Mouse (Mus musculus): ENCODE measurements around the gene Tfcp2. TPM values are rescaled to one million over a fixed set of nuclear protein-coding genes. Genes with fewer than 3 reads are reported as not detected.

The Tfcp2 gene
- polyA plus RNA-seq, 1 experiment from 2014 or later: 3.5 TPM

GRCm38 (mm10) chr15:100449495-100449894, 102.3 kb downstream of the Tfcp2 start:
- no peaks in the 10 kb centered on the region for H3K9me3 ChIP-seq (replicated peaks; ENCODE audit: control insufficient read depth, low read length)
- no peak overlapping the region for H3K9ac ChIP-seq (ENCODE audit: low read depth, low read length)
- no peak overlapping the region for H3K4me2 ChIP-seq (ENCODE audit: low read depth, low read length)
- H3K27me3 ChIP-seq (ENCODE audit: control insufficient read depth, insufficient read depth, low read depth, low read length): no peaks in the 10 kb centered on the region
- no peaks in the 10 kb centered on the region for H3K36me3 ChIP-seq (ENCODE audit: control insufficient read depth, insufficient read depth)
- WGBS (ENCODE audit: insufficient replicate concordance): 75% methylated on average over 3 of the region's 3 CpGs
- no peak overlapping the region for H3K4me3 ChIP-seq (ENCODE audit: low read depth, low read length)
- ATAC-seq (ENCODE audit: low read depth): no peak
- no peaks in the 10 kb centered on the region for H3K4me1 ChIP-seq (ENCODE audit: control insufficient read depth, low read depth, low read length)
- no peak overlapping the region for H3K27ac ChIP-seq (ENCODE audit: low read length)

- no peak for ATAC-seq (ENCODE audit: low read depth)
- WGBS (ENCODE audit: insufficient replicate concordance): 64% methylated on average over 4 of the region's 4 CpGs
- H3K27ac ChIP-seq (ENCODE audit: low read length): no peak overlapping the region
Observed at GRCm38 (mm10) chr15:100448572-100448971, 103.2 kb downstream of the Tfcp2 start.

More at GRCm38 (mm10) chr15:100448572-100448971, 103.2 kb downstream of the Tfcp2 start:
- Histone ChIP-seq H3K4me2 (ENCODE audit: low read depth, low read length) (no peak overlapping the region), H3K4me1 (ENCODE audit: control insufficient read depth, low read depth, low read length) (peaks cover 6% of the 10 kb centered on the region), H3K27me3 (ENCODE audit: control insufficient read depth, insufficient read depth, low read depth, low read length) (no peaks in the 10 kb centered on the region), H3K4me3 (ENCODE audit: low read depth, low read length) (no peak overlapping the region), H3K9me3 (replicated peaks; ENCODE audit: control insufficient read depth, low read length) (no peaks in the 10 kb centered on the region), H3K9ac (ENCODE audit: low read depth, low read length) (no peak overlapping the region), H3K36me3 (ENCODE audit: control insufficient read depth, insufficient read depth) (no peaks in the 10 kb centered on the region)

Other genes starting within 250 kb of the Tfcp2 start
- 12.6 and 13.5 TPM in 2 replicates for gene Mettl7a1, start 247.9 kb downstream of the Tfcp2 start, polyA plus RNA-seq (2015; fragmentation: Nextera tagmentation; extraction: Ambion mirVana)
- not detected in 2 replicates for gene Mettl7a3, start 217.1 kb downstream of the Tfcp2 start, polyA plus RNA-seq (2015; fragmentation: Nextera tagmentation; extraction: Ambion mirVana)
- gene Methig1, start 198.9 kb downstream of the Tfcp2 start, polyA plus RNA-seq (2015; fragmentation: Nextera tagmentation; extraction: Ambion mirVana): 0.08 and 0.13 TPM in 2 replicates
- gene Mettl7a2, start 198.8 kb downstream of the Tfcp2 start, polyA plus RNA-seq (2015; fragmentation: Nextera tagmentation; extraction: Ambion mirVana): not detected in 2 replicates
- not detected in 2 replicates for gene Higd1c, start 187.5 kb downstream of the Tfcp2 start, polyA plus RNA-seq (2015; fragmentation: Nextera tagmentation; extraction: Ambion mirVana)
- 0.04 TPM in 1 of 2 replicates, not detected in the other for gene Gm5475, start 129.9 kb downstream of the Tfcp2 start, polyA plus RNA-seq (2015; fragmentation: Nextera tagmentation; extraction: Ambion mirVana)
- gene Slc11a2, start 126.9 kb downstream of the Tfcp2 start, polyA plus RNA-seq (2015; fragmentation: Nextera tagmentation; extraction: Ambion mirVana): 37.1 and 40.0 TPM in 2 replicates
- 12.8 and 15.3 TPM in 2 replicates for gene Letmd1, start 83.0 kb downstream of the Tfcp2 start, polyA plus RNA-seq (2015; fragmentation: Nextera tagmentation; extraction: Ambion mirVana)
- 0.84 and 0.98 TPM in 2 replicates for gene Csrnp2, start 56.5 kb downstream of the Tfcp2 start, polyA plus RNA-seq (2015; fragmentation: Nextera tagmentation; extraction: Ambion mirVana)
- 0.18 and 0.50 TPM in 2 replicates for gene Pou6f1, start 48.0 kb upstream of the Tfcp2 start, polyA plus RNA-seq (2015; fragmentation: Nextera tagmentation; extraction: Ambion mirVana)
- 131 and 146 TPM in 2 replicates for gene Dazap2, start 63.3 kb upstream of the Tfcp2 start, polyA plus RNA-seq (2015; fragmentation: Nextera tagmentation; extraction: Ambion mirVana)
- 9.1 and 9.3 TPM in 2 replicates for gene Smagp, start 84.9 kb upstream of the Tfcp2 start, polyA plus RNA-seq (2015; fragmentation: Nextera tagmentation; extraction: Ambion mirVana)
- gene Bin2, start 117.5 kb upstream of the Tfcp2 start, polyA plus RNA-seq (2015; fragmentation: Nextera tagmentation; extraction: Ambion mirVana): 18.0 and 20.6 TPM in 2 replicates
- gene Cela1, start 135.9 kb upstream of the Tfcp2 start, polyA plus RNA-seq (2015; fragmentation: Nextera tagmentation; extraction: Ambion mirVana): 20.3 and 30.0 TPM in 2 replicates
- 1.8 TPM in 2 replicates for gene Galnt6, start 177.4 kb upstream of the Tfcp2 start, polyA plus RNA-seq (2015; fragmentation: Nextera tagmentation; extraction: Ambion mirVana)
- 0.46 and 0.76 TPM in 2 replicates for gene Slc4a8, start 209.7 kb upstream of the Tfcp2 start, polyA plus RNA-seq (2015; fragmentation: Nextera tagmentation; extraction: Ambion mirVana)

Data from liver, embryonic 16.5 days (tissue).